Mouse (Mus musculus): ENCODE measurements around the gene Prdm12. TPM values are rescaled to one million over a fixed set of nuclear protein-coding genes. Genes with fewer than 3 reads are reported as not detected.

The Prdm12 gene
- polyA plus RNA-seq, 1 experiment, result not detected

GRCm38 (mm10) chr2:31640609-31641507 is 1.0 kb downstream of the Prdm12 start:
- no peak overlapping the region for H3K4me3 ChIP-seq (ENCODE audit: insufficient read depth, low read length)
- no peak overlapping the region for H3K27ac ChIP-seq (ENCODE audit: insufficient read depth, low read length)
- TF ChIP-seq POLR2A (IDR thresholded peaks at IDR 0.05; ENCODE audit: low read depth, low read length) (no peak), CTCF (IDR thresholded peaks at IDR 0.05; ENCODE audit: borderline replicate concordance, insufficient read depth, low read length) (no peak)
- no peaks in the 10 kb centered on the region for H3K4me1 ChIP-seq (ENCODE audit: control insufficient read depth, insufficient read depth, low read length)

- TF ChIP-seq CTCF (IDR thresholded peaks at IDR 0.05; ENCODE audit: borderline replicate concordance, insufficient read depth, low read length) (no peak), POLR2A (IDR thresholded peaks at IDR 0.05; ENCODE audit: low read depth, low read length) (no peak)
- no peak overlapping the region for H3K4me3 ChIP-seq (ENCODE audit: insufficient read depth, low read length)
- no peak overlapping the region for H3K27ac ChIP-seq (ENCODE audit: insufficient read depth, low read length)
- H3K4me1 ChIP-seq (ENCODE audit: control insufficient read depth, insufficient read depth, low read length), result no peaks in the 10 kb centered on the region
Measured at GRCm38 (mm10) chr2:31641508-31641830, 1.6 kb downstream of the Prdm12 start.

- H3K27ac ChIP-seq (ENCODE audit: insufficient read depth, low read length), result no peak overlapping the region
- TF ChIP-seq POLR2A (IDR thresholded peaks at IDR 0.05; ENCODE audit: low read depth, low read length), result no peak
- TF ChIP-seq CTCF (IDR thresholded peaks at IDR 0.05; ENCODE audit: borderline replicate concordance, insufficient read depth, low read length), result no peak
- no peak overlapping the region for H3K4me3 ChIP-seq (ENCODE audit: insufficient read depth, low read length)
- H3K4me1 ChIP-seq (ENCODE audit: control insufficient read depth, insufficient read depth, low read length), result no peaks in the 10 kb centered on the region
Measured at GRCm38 (mm10) chr2:31641929-31642328, 2.1 kb downstream of the Prdm12 start.

GRCm38 (mm10) chr2:31653971-31654853 is 14.4 kb downstream of the Prdm12 start:
- H3K4me3 ChIP-seq (ENCODE audit: insufficient read depth, low read length), result peak overlapping the region; percentile 38
- no peak overlapping the region for H3K27ac ChIP-seq (ENCODE audit: insufficient read depth, low read length)
- H3K4me1 ChIP-seq (ENCODE audit: control insufficient read depth, insufficient read depth, low read length), result no peaks in the 10 kb centered on the region
- TF ChIP-seq POLR2A (IDR thresholded peaks at IDR 0.05; ENCODE audit: low read depth, low read length) (no peak), CTCF (IDR thresholded peaks at IDR 0.05; ENCODE audit: borderline replicate concordance, insufficient read depth, low read length) (no peak)

GRCm38 (mm10) chr2:31654854-31655559 is 15.2 kb downstream of the Prdm12 start:
- no peak overlapping the region for H3K4me3 ChIP-seq (ENCODE audit: insufficient read depth, low read length)
- no peak overlapping the region for H3K27ac ChIP-seq (ENCODE audit: insufficient read depth, low read length)
- TF ChIP-seq CTCF (IDR thresholded peaks at IDR 0.05; ENCODE audit: borderline replicate concordance, insufficient read depth, low read length) (peak; percentile 62), POLR2A (IDR thresholded peaks at IDR 0.05; ENCODE audit: low read depth, low read length) (no peak)
- H3K4me1 ChIP-seq (ENCODE audit: control insufficient read depth, insufficient read depth, low read length), result no peaks in the 10 kb centered on the region

GRCm38 (mm10) chr2:31656374-31656773 is 16.5 kb downstream of the Prdm12 start:
- TF ChIP-seq CTCF (IDR thresholded peaks at IDR 0.05; ENCODE audit: borderline replicate concordance, insufficient read depth, low read length) (no peak), POLR2A (IDR thresholded peaks at IDR 0.05; ENCODE audit: low read depth, low read length) (no peak)
- no peak overlapping the region for H3K27ac ChIP-seq (ENCODE audit: insufficient read depth, low read length)
- H3K4me1 ChIP-seq (ENCODE audit: control insufficient read depth, insufficient read depth, low read length), result no peaks in the 10 kb centered on the region
- H3K4me3 ChIP-seq (ENCODE audit: insufficient read depth, low read length), result no peak overlapping the region

- H3K27ac ChIP-seq (ENCODE audit: insufficient read depth, low read length), result no peak overlapping the region
- H3K4me1 ChIP-seq (ENCODE audit: control insufficient read depth, insufficient read depth, low read length), result no peaks in the 10 kb centered on the region
- H3K4me3 ChIP-seq (ENCODE audit: insufficient read depth, low read length), result no peak overlapping the region
- TF ChIP-seq POLR2A (IDR thresholded peaks at IDR 0.05; ENCODE audit: low read depth, low read length) (no peak), CTCF (IDR thresholded peaks at IDR 0.05; ENCODE audit: borderline replicate concordance, insufficient read depth, low read length) (no peak)
Measured at GRCm38 (mm10) chr2:31662939-31663803, 23.3 kb downstream of the Prdm12 start.

GRCm38 (mm10) chr2:31663804-31664180 is 24.0 kb downstream of the Prdm12 start:
- Histone ChIP-seq H3K4me1 (ENCODE audit: control insufficient read depth, insufficient read depth, low read length) (no peaks in the 10 kb centered on the region), H3K4me3 (ENCODE audit: insufficient read depth, low read length) (no peak overlapping the region), H3K27ac (ENCODE audit: insufficient read depth, low read length) (no peak overlapping the region)
- no peak for TF ChIP-seq POLR2A (IDR thresholded peaks at IDR 0.05; ENCODE audit: low read depth, low read length)
- no peak for TF ChIP-seq CTCF (IDR thresholded peaks at IDR 0.05; ENCODE audit: borderline replicate concordance, insufficient read depth, low read length)

GRCm38 (mm10) chr2:31667332-31667731 is 27.5 kb downstream of the Prdm12 start:
- no peak overlapping the region for H3K27ac ChIP-seq (ENCODE audit: insufficient read depth, low read length)
- no peak overlapping the region for H3K4me3 ChIP-seq (ENCODE audit: insufficient read depth, low read length)
- TF ChIP-seq CTCF (IDR thresholded peaks at IDR 0.05; ENCODE audit: borderline replicate concordance, insufficient read depth, low read length) (no peak), POLR2A (IDR thresholded peaks at IDR 0.05; ENCODE audit: low read depth, low read length) (no peak)
- no peaks in the 10 kb centered on the region for H3K4me1 ChIP-seq (ENCODE audit: control insufficient read depth, insufficient read depth, low read length)
